Mouse (Mus musculus): ENCODE results near the gene Pfdn2. TPM values are rescaled to one million over a fixed set of nuclear protein-coding genes. Genes with fewer than 3 reads are reported as not detected.
"Not testable (repeated sequence)": the region's sequence is repeated elsewhere in the genome, so short reads cannot be mapped to it uniquely, and the experiment has no call there.

The Pfdn2 gene
- total and polyA plus RNA-seq, 3 experiments = 36.2 to 329 TPM; not detected in 1

- not testable (repeated sequence) for DNase-seq (ENCODE audit: low read depth, low spot score); H3K4me3 ChIP-seq (ENCODE audit: control insufficient read depth in 1 of 2, insufficient read depth in 1 of 2, low read depth in 2 of 2, low read length in 2 of 2); H3K27ac ChIP-seq (ENCODE audit: control insufficient read depth, low read depth, low read length); H3K9me3 ChIP-seq (replicated peaks; ENCODE audit: insufficient read depth, low read length); H3K9ac ChIP-seq (ENCODE audit: control insufficient read depth, low read depth, low read length, poor library complexity, severe bottlenecking); H3K27me3 ChIP-seq (ENCODE audit: control insufficient read depth in 1 of 2, insufficient read depth in 2 of 2, low read length in 2 of 2)
- peaks cover 0 to 20% of the 10 kb centered on the region in 2 experiments; a peak in 2 of 4 replicates for H3K36me3 ChIP-seq (ENCODE audit: control insufficient read depth in 1 of 2, insufficient read depth in 2 of 2, low read length in 2 of 2)
- peaks cover 4 to 11% of the 10 kb centered on the region in 2 experiments; a peak in 3 of 4 replicates for H3K4me1 ChIP-seq (ENCODE audit: control insufficient read depth in 1 of 2, insufficient read depth in 2 of 2, low read length in 2 of 2)
- peaks cover 48% of the 10 kb centered on the region for H3K79me2 ChIP-seq (ENCODE audit: control insufficient read depth, insufficient read depth, low read length, poor library complexity)
These were observed 18.9 kb upstream of the Pfdn2 start for GRCm38 (mm10) chr1:171326588-171326987.

- Histone ChIP-seq H3K27ac (ENCODE audit: control insufficient read depth, low read depth, low read length) (peak overlapping the region; percentile 88), H3K4me3 (ENCODE audit: control insufficient read depth in 1 of 2, insufficient read depth in 1 of 2, low read depth in 2 of 2, low read length in 2 of 2) (peak overlapping the region; percentile 90 to 93), H3K9me3 (replicated peaks; ENCODE audit: insufficient read depth, low read length) (no peaks in the 10 kb centered on the region), H3K79me2 (ENCODE audit: control insufficient read depth, insufficient read depth, low read length, poor library complexity) (peaks cover 53% of the 10 kb centered on the region), H3K36me3 (ENCODE audit: control insufficient read depth in 1 of 2, insufficient read depth in 2 of 2, low read length in 2 of 2) (peaks cover 0 to 20% of the 10 kb centered on the region in 2 experiments; a peak in 2 of 4 replicates), H3K27me3 (ENCODE audit: control insufficient read depth in 1 of 2, insufficient read depth in 2 of 2, low read length in 2 of 2) (no peaks in the 10 kb centered on the region), H3K9ac (ENCODE audit: control insufficient read depth, low read depth, low read length, poor library complexity, severe bottlenecking) (peak overlapping the region; percentile 88), H3K4me1 (ENCODE audit: control insufficient read depth in 1 of 2, insufficient read depth in 2 of 2, low read length in 2 of 2) (peaks cover 4 to 11% of the 10 kb centered on the region in 2 experiments; a peak in 3 of 4 replicates)
- peak; percentile 55 for DNase-seq (ENCODE audit: low read depth, low spot score)
- TF ChIP-seq USF2 (IDR thresholded peaks at IDR 0.05; ENCODE audit: borderline replicate concordance in 1 of 2, insufficient read depth in 1 of 2, low read depth in 1 of 2, low read length in 2 of 2) (no peak), MAFK (IDR thresholded peaks at IDR 0.05; ENCODE audit: borderline replicate concordance, low read depth, low read length) (no peak), RCOR1 (IDR thresholded peaks at IDR 0.05; ENCODE audit: low read depth, low read length) (no peak), BHLHE40 (IDR thresholded peaks at IDR 0.05; ENCODE audit: borderline replicate concordance, low read depth, low read length) (no peak), ZMIZ1 (IDR thresholded peaks at IDR 0.05; ENCODE audit: low read depth, low read length) (no peak), USF1 (IDR thresholded peaks at IDR 0.05; ENCODE audit: low read depth, low read length) (no peak), SMC3 (IDR thresholded peaks at IDR 0.05; ENCODE audit: low read depth, low read length) (no peak), POLR2A (IDR thresholded peaks at IDR 0.05; ENCODE audit: control insufficient read depth in 1 of 2, insufficient read depth in 1 of 2, low read depth in 1 of 2, low read length in 2 of 2, poor library complexity in 1 of 2) (no peak), MAX (IDR thresholded peaks at IDR 0.05; ENCODE audit: low read length) (no peak; the same call in 1 of the 2 replicates), ZC3H11A (IDR thresholded peaks at IDR 0.05; ENCODE audit: low read depth, low read length) (no peak), KAT2A (conservative IDR thresholded peaks at IDR 0.05; ENCODE audit: low read depth, low read length) (no peak), CHD2 (IDR thresholded peaks at IDR 0.05; ENCODE audit: low read length) (no peak)
These were observed 17.2 kb upstream of the Pfdn2 start for GRCm38 (mm10) chr1:171328244-171328643.

DNA sequence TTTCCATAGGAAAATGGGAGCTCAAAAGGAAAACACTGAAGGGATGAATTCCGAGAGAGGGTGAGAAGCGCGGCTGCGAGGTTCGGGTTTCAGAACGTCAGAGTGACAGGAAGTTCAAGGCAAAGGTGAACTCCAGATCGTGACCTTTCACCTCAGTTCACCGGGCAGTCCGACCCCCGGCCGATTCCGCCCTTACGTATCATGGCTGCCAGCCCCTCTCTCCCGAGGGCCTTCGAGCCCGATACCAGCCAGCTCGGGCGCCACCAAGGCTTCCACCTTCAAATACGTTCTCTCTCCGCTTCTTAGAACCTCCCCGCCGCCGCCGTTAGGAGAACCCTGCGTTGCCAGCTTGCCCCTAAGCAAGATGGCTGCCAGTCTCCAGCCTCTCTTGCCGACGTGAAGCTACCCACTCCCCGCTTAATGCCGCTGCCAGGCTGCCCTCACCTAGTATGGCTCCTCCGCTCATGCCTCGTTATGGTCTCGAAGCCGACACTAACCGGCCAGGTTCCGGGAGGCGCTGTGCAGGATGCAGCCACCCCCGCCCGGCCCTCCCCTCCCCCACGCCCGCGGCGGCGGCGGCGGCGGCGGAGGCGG, 16.5 kb upstream of the Pfdn2 start, which contains the start of gene Dedd:
Gene Dedd, plus strand, starts transcription at position 307 of the 594 bp plus-strand sequence.
- peak within 1 kb of the TSS; percentile 90 to 93 for H3K4me3 ChIP-seq (ENCODE audit: control insufficient read depth in 1 of 2, insufficient read depth in 1 of 2, low read depth in 2 of 2, low read length in 2 of 2)
- peak within 1 kb of the TSS; percentile 88 for H3K27ac ChIP-seq (ENCODE audit: control insufficient read depth, low read depth, low read length)
- H3K9ac ChIP-seq (ENCODE audit: control insufficient read depth, low read depth, low read length, poor library complexity, severe bottlenecking) = peak within 1 kb of the TSS; percentile 88
- no peaks in the 10 kb centered on the region for H3K9me3 ChIP-seq (replicated peaks; ENCODE audit: insufficient read depth, low read length)
- peak; percentile 96 for DNase-seq (ENCODE audit: low read depth, low spot score)
- H3K4me1 ChIP-seq (ENCODE audit: control insufficient read depth in 1 of 2, insufficient read depth in 2 of 2, low read length in 2 of 2) = peaks cover 4 to 11% of the 10 kb centered on the region in 2 experiments; a peak in 3 of 4 replicates
- H3K79me2 ChIP-seq (ENCODE audit: control insufficient read depth, insufficient read depth, low read length, poor library complexity) = peaks cover 54% of the 10 kb centered on the region
- peaks cover 0 to 20% of the 10 kb centered on the region in 2 experiments; a peak in 2 of 4 replicates for H3K36me3 ChIP-seq (ENCODE audit: control insufficient read depth in 1 of 2, insufficient read depth in 2 of 2, low read length in 2 of 2)
- no peaks in the 10 kb centered on the region for H3K27me3 ChIP-seq (ENCODE audit: control insufficient read depth in 1 of 2, insufficient read depth in 2 of 2, low read length in 2 of 2)
- TF ChIP-seq ELF1 (IDR thresholded peaks at IDR 0.05; ENCODE audit: low read depth, low read length) (peak; percentile 89), SIN3A (IDR thresholded peaks at IDR 0.05; ENCODE audit: low read length) (peak; percentile 95), MAZ (IDR thresholded peaks at IDR 0.05; ENCODE audit: low read depth, low read length) (peak; percentile 59; the same call in 1 of the 2 replicates), ZMIZ1 (IDR thresholded peaks at IDR 0.05; ENCODE audit: low read depth, low read length) (0 out of 2 replicates have a peak, but pooled peaks have one; percentile 44), NRF1 (IDR thresholded peaks at IDR 0.05; ENCODE audit: insufficient read depth, low read depth, low read length, poor library complexity, severe bottlenecking) (peak; percentile 54; the same call in 1 of the 2 replicates), TBP (IDR thresholded peaks at IDR 0.05; ENCODE audit: low read depth, low read length) (peak; percentile 71), GABPA (IDR thresholded peaks at IDR 0.05; ENCODE audit: low read depth, low read length) (0 out of 2 replicates have a peak, but pooled peaks have one; percentile 9), KAT2A (conservative IDR thresholded peaks at IDR 0.05; ENCODE audit: low read depth, low read length) (peak; percentile 80), TCF12 (IDR thresholded peaks at IDR 0.05; ENCODE audit: low read depth, low read length) (peak; percentile 42), MXI1 (IDR thresholded peaks at IDR 0.05; ENCODE audit: low read depth, low read length) (peak; percentile 72), RCOR1 (IDR thresholded peaks at IDR 0.05; ENCODE audit: low read depth, low read length) (no peak; the same call in 1 of the 2 replicates), CHD2 (IDR thresholded peaks at IDR 0.05; ENCODE audit: low read length) (peak; percentile 78), GATA1 (IDR thresholded peaks at IDR 0.05; ENCODE audit: low read depth, low read length) (peak; percentile 17; the same call in 1 of the 2 replicates), BHLHE40 (IDR thresholded peaks at IDR 0.05; ENCODE audit: borderline replicate concordance, low read depth, low read length) (no peak), UBTF (IDR thresholded peaks at IDR 0.05; ENCODE audit: borderline replicate concordance, insufficient read depth, low read depth, low read length) (0 out of 2 replicates have a peak, but pooled peaks have one; percentile 79), POLR2AphosphoS2 (IDR thresholded peaks at IDR 0.05; ENCODE audit: low read length) (peak; percentile 63; the same call in 1 of the 2 replicates)
